ENCODE assay signal across 7 mouse cellular contexts in the genomic region with DNA sequence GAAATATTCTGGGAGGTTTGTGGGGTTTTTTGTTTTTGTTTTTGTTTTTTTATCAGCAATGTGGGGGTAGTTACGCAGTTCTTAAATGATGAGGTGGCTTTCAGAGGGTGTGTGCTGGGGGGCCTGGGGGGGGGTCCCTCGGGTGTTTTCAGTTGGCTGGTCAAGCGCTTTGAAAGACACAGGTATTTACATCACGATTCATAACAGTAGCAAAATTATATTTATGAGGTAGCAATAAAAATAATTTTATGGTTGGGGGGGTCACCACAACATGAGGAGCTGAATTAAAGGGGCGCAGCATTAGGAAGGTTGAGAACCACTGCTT. TPM values are rescaled to one million over a fixed set of nuclear protein-coding genes. Genes with fewer than 3 reads are reported as not detected.
A peak's percentile ranks its signal among the peaks of the same experiment; 100 is the strongest.
DNase-seq lines count a peak whose midpoint lies in the region; ATAC-seq lines count a peak whose summit lies in the region.

No protein-coding gene starts in this region.

- no peak overlapping the region for H3K9ac ChIP-seq in forebrain, embryonic 15.5 days (replicated peaks)
- H3K9ac ChIP-seq in limb, embryonic 15.5 days: 0 out of 2 replicates have a peak overlapping the region, but pooled peaks have one; percentile 17
- H3K9ac ChIP-seq in stomach, embryonic 16.5 days (ENCODE audit: low read length): peak overlapping the region; percentile 60

- H3K9me3 ChIP-seq in megakaryocyte, embryonic 14.5 days: peaks cover 4% of the 10 kb centered on the region; the same call in 1 of the 2 replicates
- H3K9me3 ChIP-seq in forebrain, embryonic 15.5 days: no peaks in the 10 kb centered on the region
- H3K9me3 ChIP-seq in limb, embryonic 15.5 days: no peaks in the 10 kb centered on the region
- H3K9me3 ChIP-seq in stomach, embryonic 16.5 days (replicated peaks; ENCODE audit: control insufficient read depth, low read length): no peaks in the 10 kb centered on the region

- peak overlapping the region; percentile 43 for H3K4me2 ChIP-seq in forebrain, embryonic 15.5 days (replicated peaks)
- H3K4me2 ChIP-seq in limb, embryonic 15.5 days: peak overlapping the region; percentile 57
- peak overlapping the region; percentile 67 for H3K4me2 ChIP-seq in stomach, embryonic 16.5 days (ENCODE audit: low read depth, low read length)

- no peaks in the 10 kb centered on the region for H3K36me3 ChIP-seq in megakaryocyte, embryonic 14.5 days (replicated peaks; ENCODE audit: low read length)
- no peaks in the 10 kb centered on the region for H3K36me3 ChIP-seq in forebrain, embryonic 15.5 days
- H3K36me3 ChIP-seq in limb, embryonic 15.5 days: no peaks in the 10 kb centered on the region
- H3K36me3 ChIP-seq in stomach, embryonic 16.5 days (ENCODE audit: control insufficient read depth, insufficient read depth, low read length): no peaks in the 10 kb centered on the region

- H3K27me3 ChIP-seq in megakaryocyte, embryonic 14.5 days (replicated peaks): peaks cover 86% of the 10 kb centered on the region
- H3K27me3 ChIP-seq in forebrain, embryonic 15.5 days: peaks cover 34% of the 10 kb centered on the region
- H3K27me3 ChIP-seq in limb, embryonic 15.5 days: no peaks in the 10 kb centered on the region
- H3K27me3 ChIP-seq in stomach, embryonic 16.5 days (ENCODE audit: control insufficient read depth, insufficient read depth, low read length): no peaks in the 10 kb centered on the region

- 5% methylated on average over 5 of the region's 5 CpGs for WGBS in forebrain, embryonic 15.5 days
- 8% methylated on average over 5 of the region's 5 CpGs for WGBS in limb, embryonic 15.5 days
- 20% methylated on average over 5 of the region's 5 CpGs for WGBS in stomach, embryonic 16.5 days

- peaks cover 56% of the 10 kb centered on the region for H3K4me1 ChIP-seq in megakaryocyte, embryonic 14.5 days
- H3K4me1 ChIP-seq in forebrain, embryonic 15.5 days: peaks cover 45% of the 10 kb centered on the region
- H3K4me1 ChIP-seq in limb, embryonic 15.5 days: peaks cover 60% of the 10 kb centered on the region
- peaks cover 37% of the 10 kb centered on the region for H3K4me1 ChIP-seq in stomach, embryonic 16.5 days (ENCODE audit: control insufficient read depth, insufficient read depth, low read length)

- peak overlapping the region; percentile 83 for H3K4me3 ChIP-seq in megakaryocyte, embryonic 14.5 days (replicated peaks)
- no peak overlapping the region for H3K4me3 ChIP-seq in forebrain, embryonic 15.5 days
- H3K4me3 ChIP-seq in limb, embryonic 15.5 days: peak overlapping the region; percentile 32
- peak overlapping the region; percentile 42 for H3K4me3 ChIP-seq in stomach, embryonic 16.5 days (replicated peaks; ENCODE audit: low read length)

- DNase-seq in MN1 (ENCODE audit: low spot score): no peak
- DNase-seq in spleen, postnatal 14 days (ENCODE audit: low spot score in 2 of 2): no peak

- peak overlapping the region; percentile 63; the same call in 1 of the 2 replicates for H3K27ac ChIP-seq in forebrain, embryonic 15.5 days (replicated peaks)
- H3K27ac ChIP-seq in limb, embryonic 15.5 days: peak overlapping the region; percentile 82
- H3K27ac ChIP-seq in stomach, embryonic 16.5 days (ENCODE audit: low read length): peak overlapping the region; percentile 81

- no peak for ATAC-seq in megakaryocyte, adult 5-6 weeks (ENCODE audit: poor library complexity, severe bottlenecking)
- ATAC-seq in forebrain, embryonic 15.5 days (replicated peaks): no peak
- ATAC-seq in limb, embryonic 15.5 days (ENCODE audit: insufficient number of reproducible peaks, low FRiP score, low TSS enrichment, low read depth): no peak
- no peak for ATAC-seq in stomach, embryonic 16.5 days (ENCODE audit: insufficient read depth, low FRiP score)

RNA-seq across cellular contexts. Expression of a gene that starts 3.9 kb away (rescaled TPM):
- 6.9 and 13.0 TPM in 2 replicates for polyA plus RNA-seq in megakaryocyte, embryonic 14.5 days (2012; ENCODE audit: insufficient read depth, low replicate concordance)
- 11.8 and 15.2 TPM in 2 replicates for total RNA-seq in megakaryocyte, adult 5-6 weeks (2015)
- 17.2 and 20.8 TPM in 2 replicates for total RNA-seq in megakaryocyte, adult 5-6 weeks (2017)
- polyA plus RNA-seq in forebrain, embryonic 15.5 days (2015; fragmentation: Nextera tagmentation; extraction: Ambion mirVana): 10.6 and 13.3 TPM in 2 replicates
- 74.9 and 77.5 TPM in 2 replicates for polyA plus RNA-seq in limb, embryonic 15.5 days (2015; fragmentation: Nextera tagmentation; extraction: Ambion mirVana)
- 15.0 and 15.2 TPM in 2 replicates for polyA plus RNA-seq in stomach, embryonic 16.5 days (2015; fragmentation: Nextera tagmentation; extraction: Ambion mirVana)

RNA-seq across cellular contexts. Expression of a gene that starts 39.6 kb away (rescaled TPM):
- 11.6 and 21.1 TPM in 2 replicates for polyA plus RNA-seq in megakaryocyte, embryonic 14.5 days (2012; ENCODE audit: insufficient read depth, low replicate concordance)
- 1.2 and 2.1 TPM in 2 replicates for total RNA-seq in megakaryocyte, adult 5-6 weeks (2015)
- total RNA-seq in megakaryocyte, adult 5-6 weeks (2017): 0.81 and 1.8 TPM in 2 replicates
- not detected in 2 replicates for polyA plus RNA-seq in forebrain, embryonic 15.5 days (2015; fragmentation: Nextera tagmentation; extraction: Ambion mirVana)
- polyA plus RNA-seq in limb, embryonic 15.5 days (2015; fragmentation: Nextera tagmentation; extraction: Ambion mirVana): 0.14 TPM in 1 of 2 replicates, not detected in the other
- polyA plus RNA-seq in stomach, embryonic 16.5 days (2015; fragmentation: Nextera tagmentation; extraction: Ambion mirVana): 31.5 and 37.0 TPM in 2 replicates

Comparison
In these comparisons a context has a peak if more than half of its experiments do, and no peak if none do; other contexts are left out.
1. RNA of a gene that starts 39.6 kb away (polyA plus RNA-seq): 31.5 to 37.0 TPM in stomach, embryonic 16.5 days and 11.6 to 21.1 TPM in megakaryocyte, embryonic 14.5 days; 0.14 TPM in limb, embryonic 15.5 days and not detected in forebrain, embryonic 15.5 days; every median in the first group is over 10 times any median in the second.
2. Peak in every context shown above with its lines, with median percentiles within 50 percentile points of each other: H3K27ac ChIP-seq and H3K4me2 ChIP-seq.